Mouse (Mus musculus): ENCODE data around the gene Cmip.

The Cmip gene

GRCm38 (mm10) chr8:117257029-117257820 is at the start of gene Cmip:
TSS of gene Cmip (plus strand) at chr8:117257064.
- peak; percentile 65 for DNase-seq (ENCODE audit: extremely low read depth, insufficient read length, low spot score)

GRCm38 (mm10) chr8:117209150-117209549 is 47.7 kb upstream of the Cmip start:
- DNase-seq (ENCODE audit: extremely low read depth, insufficient read length, low spot score): peak; percentile 22

GRCm38 (mm10) chr8:117212100-117212499 is 44.8 kb upstream of the Cmip start:
- DNase-seq (ENCODE audit: extremely low read depth, insufficient read length, low spot score): peak; percentile 46

- DNase-seq (ENCODE audit: extremely low read depth, insufficient read length, low spot score): no peak
These were observed 39.1 kb upstream of the Cmip start for GRCm38 (mm10) chr8:117217724-117218123.

- no peak for DNase-seq (ENCODE audit: extremely low read depth, insufficient read length, low spot score)
These were observed 34.5 kb upstream of the Cmip start for GRCm38 (mm10) chr8:117222396-117222795.

- DNase-seq (ENCODE audit: extremely low read depth, insufficient read length, low spot score): peak; percentile 54
These were observed 32.2 kb upstream of the Cmip start for GRCm38 (mm10) chr8:117224630-117225029.

- DNase-seq (ENCODE audit: extremely low read depth, insufficient read length, low spot score): no peak
These were observed 30.6 kb upstream of the Cmip start for GRCm38 (mm10) chr8:117226306-117226705.

GRCm38 (mm10) chr8:117227339-117227738 is 29.5 kb upstream of the Cmip start:
- no peak for DNase-seq (ENCODE audit: extremely low read depth, insufficient read length, low spot score)

- no peak for DNase-seq (ENCODE audit: extremely low read depth, insufficient read length, low spot score)
These were observed 23.7 kb upstream of the Cmip start for GRCm38 (mm10) chr8:117233199-117233598.

GRCm38 (mm10) chr8:117236531-117236930 is 20.3 kb upstream of the Cmip start:
- no peak for DNase-seq (ENCODE audit: extremely low read depth, insufficient read length, low spot score)

GRCm38 (mm10) chr8:117240326-117240725 is 16.5 kb upstream of the Cmip start:
- DNase-seq (ENCODE audit: extremely low read depth, insufficient read length, low spot score): no peak

GRCm38 (mm10) chr8:117240841-117241494 is 15.9 kb upstream of the Cmip start:
- no peak for DNase-seq (ENCODE audit: extremely low read depth, insufficient read length, low spot score)

GRCm38 (mm10) chr8:117241848-117242247 is 15.0 kb upstream of the Cmip start:
- DNase-seq (ENCODE audit: extremely low read depth, insufficient read length, low spot score): no peak

- no peak for DNase-seq (ENCODE audit: extremely low read depth, insufficient read length, low spot score)
These were observed 14.6 kb upstream of the Cmip start for GRCm38 (mm10) chr8:117242286-117242685.

GRCm38 (mm10) chr8:117244601-117245000 is 12.3 kb upstream of the Cmip start:
- DNase-seq (ENCODE audit: extremely low read depth, insufficient read length, low spot score): no peak

GRCm38 (mm10) chr8:117248341-117248740 is 8.5 kb upstream of the Cmip start:
- no peak for DNase-seq (ENCODE audit: extremely low read depth, insufficient read length, low spot score)

GRCm38 (mm10) chr8:117251086-117251681 is 5.7 kb upstream of the Cmip start:
- no peak for DNase-seq (ENCODE audit: extremely low read depth, insufficient read length, low spot score)

GRCm38 (mm10) chr8:117252650-117253049 is 4.2 kb upstream of the Cmip start:
- peak; percentile 44 for DNase-seq (ENCODE audit: extremely low read depth, insufficient read length, low spot score)

- no peak for DNase-seq (ENCODE audit: extremely low read depth, insufficient read length, low spot score)
These were observed 3.2 kb upstream of the Cmip start for GRCm38 (mm10) chr8:117253390-117254269.

- DNase-seq (ENCODE audit: extremely low read depth, insufficient read length, low spot score): no peak
These were observed 2.4 kb upstream of the Cmip start for GRCm38 (mm10) chr8:117254496-117254895.
